Mouse (Mus musculus): ENCODE data around the gene Anapc4.

DNA sequence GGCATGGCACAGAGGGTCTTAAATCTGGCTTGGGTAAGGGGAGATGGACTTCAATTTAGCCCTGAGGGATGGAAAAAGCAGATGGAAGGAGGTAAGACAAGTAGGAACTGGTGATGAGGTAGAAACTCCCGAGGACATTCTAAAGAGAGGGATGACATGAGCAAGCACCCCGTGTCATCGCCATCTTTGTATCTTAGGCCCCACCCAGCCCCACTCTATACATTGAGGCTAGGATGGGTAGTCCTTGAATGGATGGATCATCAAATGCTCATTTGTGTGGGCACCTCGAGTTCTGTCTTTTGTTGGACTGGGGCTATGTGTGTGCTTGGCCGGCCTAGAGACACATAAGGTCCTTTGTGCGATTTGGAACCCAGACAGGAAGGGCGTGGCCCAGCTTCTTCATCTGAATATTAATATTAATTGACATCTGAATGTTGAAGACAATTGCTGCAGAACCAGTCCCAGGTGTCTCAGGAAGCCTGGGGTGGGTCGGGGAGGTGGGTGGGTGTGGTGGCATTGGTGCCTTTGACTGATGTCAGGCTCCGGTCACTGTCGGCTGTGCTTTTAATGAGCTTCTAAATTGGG, 77.6 kb downstream of the Anapc4 start:
- TF ChIP-seq CTCF (IDR thresholded peaks at IDR 0.05; ENCODE audit: insufficient read depth, low read length) (no peak), POLR2A (IDR thresholded peaks at IDR 0.05; ENCODE audit: borderline replicate concordance, extremely low read depth, low read depth, low read length) (no peak)

All from lung, adult 2 months (tissue).